Mouse (Mus musculus) brain, embryonic 14.5 days (tissue): ENCODE measurements around the gene 1700029I15Rik.

Experiments
- CTCF ChIP-seq: fragments of 200-500 bp; IDR thresholded peaks from 2 replicates; pipeline ENCODE4 v1.5.1; 2012; ENCODE audit warnings: inconsistent platforms, mild to moderate bottlenecking, moderate library complexity, borderline replicate concordance; ENCODE audit not compliant: insufficient read depth, insufficient read length; ENCODE audit errors: extremely low read depth
- POLR2A ChIP-seq: fragments of 200-500 bp; IDR thresholded peaks from 2 replicates; pipeline ENCODE4 v1.6.1; 2012; ENCODE audit warnings: mild to moderate bottlenecking, inconsistent platforms, borderline replicate concordance; ENCODE audit not compliant: poor library complexity, insufficient read depth, insufficient read length, severe bottlenecking; ENCODE audit errors: extremely low read depth

GRCm38 (mm10) chr2:92402591-92403326 lies 20.4 kb downstream of the 1700029I15Rik start:
- no peak for TF ChIP-seq POLR2A
- TF ChIP-seq CTCF = no peak
